Mouse (Mus musculus) intestine, embryonic 15.5 days (tissue): ENCODE data around the gene Krt76. TPM values are rescaled to one million over a fixed set of nuclear protein-coding genes. Genes with fewer than 3 reads are reported as not detected.

Experiments used
- ATAC-seq: fragments of 200-750 bp; cut with Nextera tagmentation; 2 replicates; pipeline ENCODE4 v1.8.0; 2017; ENCODE audit warnings: moderate TSS enrichment, moderate library complexity
- H3K27ac ChIP-seq: fragments of 300-500 bp; sonication (generic); 2 replicates; pipeline ENCODE4 v1.5.1; 2015; ENCODE audit warnings: mild to moderate bottlenecking, inconsistent platforms
- H3K27me3 ChIP-seq: fragments of 300-500 bp; sonication (generic); replicated peaks from 2 replicates; pipeline ENCODE4 v1.6.1; 2015; ENCODE audit warnings: inconsistent platforms
- H3K36me3 ChIP-seq: fragments of 300-500 bp; sonication (generic); 2 replicates; pipeline ENCODE4 v1.6.1; 2015; ENCODE audit warnings: inconsistent platforms
- H3K4me1 ChIP-seq: fragments of 300-500 bp; sonication (generic); replicated peaks from 2 replicates; pipeline ENCODE4 v1.6.1; 2015; ENCODE audit warnings: inconsistent platforms
- H3K4me2 ChIP-seq: fragments of 300-500 bp; sonication (generic); replicated peaks from 2 replicates; pipeline ENCODE4 v1.6.1; 2015; ENCODE audit warnings: mild to moderate bottlenecking, inconsistent platforms
- H3K4me3 ChIP-seq: fragments of 300-500 bp; sonication (generic); replicated peaks from 2 replicates; pipeline ENCODE4 v1.5.1; 2015; ENCODE audit warnings: inconsistent platforms
- H3K9ac ChIP-seq: fragments of 300-500 bp; sonication (generic); 2 replicates; pipeline ENCODE4 v1.6.1; 2015; ENCODE audit warnings: inconsistent platforms
- H3K9me3 ChIP-seq: fragments of 300-500 bp; sonication (generic); 2 replicates; pipeline ENCODE4 v1.6.1; 2016; ENCODE audit warnings: inconsistent platforms
- WGBS: fragments of 180-500 bp; shearing (Covaris S2); methylation state at CpG from one replicate; pipeline ENCODE4 v1.1.7; 2015; 5-methylcytosine and 5-hydroxymethylcytosine counted together
- polyA plus RNA-seq: library from polyadenylated mRNA; unstranded; fragments of >200 nt; fragmentation: Nextera tagmentation; extraction: Ambion mirVana; gene quantifications from 2 replicates; pipeline ENCODE4 v1.2.1, GENCODE M21; 2015

The Krt76 gene
- polyA plus RNA-seq, 1 experiment from 2014 or later: not detected

DNA sequence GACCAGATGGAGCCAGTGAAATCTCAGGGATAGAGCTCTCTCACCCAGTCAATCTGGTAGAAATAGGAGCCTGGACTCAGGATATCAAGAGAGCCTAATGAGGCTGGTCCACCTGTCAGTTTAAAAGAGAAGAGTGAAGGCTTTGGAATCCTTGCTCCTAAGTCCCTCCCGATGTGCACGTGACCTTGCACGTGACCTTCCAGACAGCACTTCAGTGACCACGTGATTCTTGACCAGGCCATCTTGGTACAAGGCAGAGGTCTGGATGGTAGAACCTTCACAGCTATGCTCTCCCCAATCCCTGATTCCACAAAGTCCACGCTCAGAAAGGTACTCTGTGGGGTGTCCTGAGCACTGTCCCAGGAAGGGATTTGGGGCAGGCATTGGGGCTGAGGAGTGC is 12.1 kb upstream of the Krt76 start:
- no peak overlapping the region for H3K27ac ChIP-seq
- 86% methylated on average over 5 of the region's 5 CpGs for WGBS
- H3K9me3 ChIP-seq: no peaks in the 10 kb centered on the region
- no peaks in the 10 kb centered on the region for H3K36me3 ChIP-seq
- ATAC-seq: no peak
- no peaks in the 10 kb centered on the region for H3K27me3 ChIP-seq
- no peak overlapping the region for H3K9ac ChIP-seq
- H3K4me2 ChIP-seq: no peak overlapping the region
- H3K4me1 ChIP-seq: no peaks in the 10 kb centered on the region
- H3K4me3 ChIP-seq: no peak overlapping the region

GRCm38 (mm10) chr15:101902171-101903149 is 9.7 kb upstream of the Krt76 start:
- Histone ChIP-seq H3K9me3 (no peaks in the 10 kb centered on the region), H3K9ac (no peak overlapping the region), H3K4me3 (no peak overlapping the region), H3K4me1 (no peaks in the 10 kb centered on the region), H3K36me3 (no peaks in the 10 kb centered on the region), H3K27me3 (no peaks in the 10 kb centered on the region), H3K4me2 (no peak overlapping the region), H3K27ac (no peak overlapping the region)
- no peak for ATAC-seq
- 50% methylated on average over 12 of the region's 12 CpGs for WGBS

DNA sequence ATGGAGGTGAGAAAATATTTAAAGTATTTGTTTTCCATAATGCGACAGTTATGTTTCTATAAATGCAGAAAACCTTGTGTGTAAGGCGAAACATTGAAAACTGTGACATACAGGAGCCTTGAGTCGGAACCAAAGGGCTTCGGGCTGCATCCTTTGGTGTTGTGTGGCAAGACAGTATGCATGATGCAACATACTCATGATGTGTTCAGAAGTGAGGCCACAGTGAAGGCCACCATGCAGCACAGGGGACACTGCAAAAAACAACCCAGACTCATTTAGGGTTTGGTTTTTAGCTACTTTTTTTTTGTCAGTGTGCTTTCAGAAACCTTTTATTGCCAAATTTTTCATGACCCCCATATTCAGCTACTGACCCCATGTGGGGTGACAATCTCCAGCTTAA is 2.5 kb upstream of the Krt76 start:
- H3K27me3 ChIP-seq: no peaks in the 10 kb centered on the region
- no peak for ATAC-seq
- 91% methylated on average over 4 of the region's 4 CpGs for WGBS
- no peaks in the 10 kb centered on the region for H3K36me3 ChIP-seq
- H3K4me2 ChIP-seq: no peak overlapping the region
- no peak overlapping the region for H3K27ac ChIP-seq
- no peaks in the 10 kb centered on the region for H3K9me3 ChIP-seq
- H3K4me3 ChIP-seq: no peak overlapping the region
- H3K4me1 ChIP-seq: no peaks in the 10 kb centered on the region
- H3K9ac ChIP-seq: no peak overlapping the region

DNA sequence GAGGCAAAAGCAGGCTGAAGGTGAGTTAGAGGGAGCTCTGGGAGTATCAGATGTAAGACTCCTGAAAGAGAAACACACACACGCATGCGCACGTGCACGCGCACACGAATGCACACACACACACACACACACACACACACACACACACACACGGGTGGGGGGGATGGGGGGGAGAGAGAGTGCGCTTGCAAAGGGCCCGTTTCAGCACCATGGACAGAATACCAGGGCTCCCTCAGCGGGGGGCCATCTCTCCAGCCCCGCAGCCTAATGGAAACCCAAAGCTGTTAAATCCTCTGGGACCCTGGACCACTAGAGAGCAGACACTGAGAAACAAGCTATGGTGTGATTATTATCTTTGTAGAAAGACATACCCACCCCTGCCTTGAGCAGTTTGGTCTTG is 12.9 kb downstream of the Krt76 start:
- Histone ChIP-seq H3K4me3 (no peak overlapping the region), H3K4me1 (no peaks in the 10 kb centered on the region), H3K27ac (no peak overlapping the region), H3K27me3 (peaks cover 11% of the 10 kb centered on the region), H3K9me3 (no peaks in the 10 kb centered on the region), H3K36me3 (no peaks in the 10 kb centered on the region), H3K4me2 (no peak overlapping the region), H3K9ac (no peak overlapping the region)
- ATAC-seq: no peak
- 26% methylated on average over 6 of the region's 11 CpGs for WGBS

DNA sequence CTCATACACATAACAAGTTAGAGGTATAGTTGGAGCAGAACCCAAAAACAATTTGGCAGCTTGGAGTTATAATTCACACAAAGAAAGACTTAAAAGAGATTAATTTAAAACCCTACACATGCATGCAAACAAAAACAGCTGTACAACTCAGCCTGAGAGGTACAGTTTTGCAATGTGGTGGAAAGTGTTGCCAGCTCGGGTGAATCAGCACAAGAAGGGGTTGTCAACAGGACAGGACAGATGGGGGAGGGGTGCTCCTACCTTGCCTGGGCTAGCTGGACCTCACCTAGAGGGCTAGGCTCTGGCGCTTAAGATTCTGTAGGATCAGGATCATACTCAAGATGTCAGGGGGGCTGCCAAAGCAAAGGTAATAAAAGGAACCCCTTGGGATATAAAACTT is 14.7 kb downstream of the Krt76 start:
- peaks cover 7% of the 10 kb centered on the region; the same call in 1 of the 2 replicates for H3K27me3 ChIP-seq
- no peak overlapping the region for H3K27ac ChIP-seq
- H3K4me1 ChIP-seq: no peaks in the 10 kb centered on the region
- no peak overlapping the region for H3K4me3 ChIP-seq
- H3K36me3 ChIP-seq: no peaks in the 10 kb centered on the region
- no peak for ATAC-seq
- H3K9me3 ChIP-seq: no peaks in the 10 kb centered on the region
- 58% methylated on average over 2 of the region's 2 CpGs for WGBS
- no peak overlapping the region for H3K4me2 ChIP-seq
- no peak overlapping the region for H3K9ac ChIP-seq

GRCm38 (mm10) chr15:101874383-101874782 is 18.3 kb downstream of the Krt76 start:
- no peaks in the 10 kb centered on the region for H3K4me1 ChIP-seq
- no peak for ATAC-seq
- peaks cover 15% of the 10 kb centered on the region; the same call in 1 of the 2 replicates for H3K27me3 ChIP-seq
- no peak overlapping the region for H3K4me3 ChIP-seq
- H3K4me2 ChIP-seq: no peak overlapping the region
- WGBS: 74% methylated on average over 1 of the region's 1 CpGs
- H3K9ac ChIP-seq: no peak overlapping the region
- no peaks in the 10 kb centered on the region for H3K36me3 ChIP-seq
- no peak overlapping the region for H3K27ac ChIP-seq
- H3K9me3 ChIP-seq: no peaks in the 10 kb centered on the region

DNA sequence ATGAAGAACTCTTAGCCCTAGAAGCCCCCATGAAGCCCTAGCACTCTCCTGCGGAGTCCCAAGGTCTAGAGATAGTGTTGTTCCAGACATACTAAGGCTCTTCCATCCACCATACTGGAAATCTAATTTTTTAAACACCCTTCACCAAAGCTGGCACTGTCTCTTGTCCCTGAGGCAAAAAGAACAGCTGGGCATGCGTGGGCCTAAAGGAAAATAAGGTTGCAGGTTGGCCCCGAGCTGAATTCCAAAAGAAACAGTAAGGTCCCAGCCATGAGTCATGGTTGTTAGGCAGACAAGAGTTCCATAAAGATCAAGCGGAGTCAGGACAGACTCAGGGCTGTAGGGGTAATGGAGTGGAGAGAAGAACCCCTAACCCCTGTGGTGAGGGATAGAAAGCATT is 19.5 kb downstream of the Krt76 start:
- no peak overlapping the region for H3K9ac ChIP-seq
- no peaks in the 10 kb centered on the region for H3K9me3 ChIP-seq
- H3K4me3 ChIP-seq: no peak overlapping the region
- ATAC-seq: no peak
- H3K36me3 ChIP-seq: no peaks in the 10 kb centered on the region
- WGBS: 78% methylated on average over 4 of the region's 4 CpGs
- H3K4me2 ChIP-seq: no peak overlapping the region
- H3K27ac ChIP-seq: no peak overlapping the region
- H3K4me1 ChIP-seq: no peaks in the 10 kb centered on the region
- H3K27me3 ChIP-seq: peaks cover 15% of the 10 kb centered on the region; the same call in 1 of the 2 replicates

DNA sequence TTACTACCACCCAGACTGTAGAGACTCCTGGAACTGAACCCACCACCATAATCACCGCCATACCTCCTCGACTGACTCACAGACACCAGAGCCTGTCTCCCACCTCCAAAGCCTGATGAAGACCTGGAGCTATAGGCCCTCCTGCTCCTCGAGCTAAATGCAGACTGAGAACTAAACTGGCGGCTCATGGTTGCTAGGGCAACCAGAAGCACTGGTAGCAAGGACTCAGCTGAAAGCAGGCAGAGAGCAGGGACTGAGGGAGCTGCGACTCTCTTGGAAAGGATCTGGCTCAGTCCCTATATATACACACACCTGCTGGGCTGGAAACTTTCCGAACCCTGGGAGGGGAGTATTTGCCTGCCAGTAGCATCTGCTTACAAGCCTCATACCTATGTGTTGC is 23.3 kb downstream of the Krt76 start, which contains the start of gene Krt77:
TSS of gene Krt77 (minus strand) at position 275 of the 400 bp plus-strand sequence.
- no peak within 1 kb of the TSS for H3K27ac ChIP-seq
- no peak within 1 kb of the TSS for H3K4me2 ChIP-seq
- no peaks in the 10 kb centered on the region for H3K4me1 ChIP-seq
- no peak within 1 kb of the TSS for H3K9ac ChIP-seq
- H3K4me3 ChIP-seq: no peak within 1 kb of the TSS
- peaks cover 7% of the 10 kb centered on the region; the same call in 1 of the 2 replicates for H3K27me3 ChIP-seq
- H3K36me3 ChIP-seq: no peaks in the 10 kb centered on the region
- H3K9me3 ChIP-seq: no peaks in the 10 kb centered on the region
- 28% methylated on average over 6 of the region's 6 CpGs for WGBS
- ATAC-seq: no peak

GRCm38 (mm10) chr15:101866754-101867153 is 26.0 kb downstream of the Krt76 start:
- Histone ChIP-seq H3K27ac (no peak overlapping the region), H3K4me2 (no peak overlapping the region), H3K4me3 (no peak overlapping the region), H3K27me3 (0 out of 2 replicates have a peak, but pooled peaks cover 7% of the 10 kb centered on the region), H3K4me1 (no peaks in the 10 kb centered on the region), H3K36me3 (no peaks in the 10 kb centered on the region), H3K9me3 (no peaks in the 10 kb centered on the region), H3K9ac (no peak overlapping the region)
- 79% methylated on average over 7 of the region's 7 CpGs for WGBS
- no peak for ATAC-seq

GRCm38 (mm10) chr15:101860421-101861130 is 32.1 kb downstream of the Krt76 start:
- Histone ChIP-seq H3K4me3 (no peak overlapping the region), H3K9ac (no peak overlapping the region), H3K27me3 (peaks cover 19% of the 10 kb centered on the region), H3K9me3 (no peaks in the 10 kb centered on the region), H3K4me2 (peak overlapping the region; percentile 90; the same call in 1 of the 2 replicates), H3K36me3 (no peaks in the 10 kb centered on the region), H3K27ac (no peak overlapping the region), H3K4me1 (0 out of 2 replicates have a peak, but pooled peaks cover 9% of the 10 kb centered on the region)
- ATAC-seq: no peak
- 55% methylated on average over 13 of the region's 13 CpGs for WGBS

GRCm38 (mm10) chr15:101859735-101860170 is 33.0 kb downstream of the Krt76 start:
- H3K27ac ChIP-seq: no peak overlapping the region
- no peaks in the 10 kb centered on the region for H3K36me3 ChIP-seq
- peak; percentile 41; the same call in 1 of the 2 replicates for ATAC-seq
- H3K9ac ChIP-seq: peak overlapping the region; percentile 36
- H3K4me3 ChIP-seq: peak overlapping the region; percentile 41
- 0 out of 2 replicates have a peak, but pooled peaks cover 9% of the 10 kb centered on the region for H3K4me1 ChIP-seq
- WGBS: under 1% methylated on average over 33 of the region's 33 CpGs
- peak overlapping the region; percentile 90 for H3K4me2 ChIP-seq
- H3K27me3 ChIP-seq: peaks cover 19% of the 10 kb centered on the region
- H3K9me3 ChIP-seq: no peaks in the 10 kb centered on the region
